ENCODE assay signal across 14 mouse cellular contexts in the genomic region with DNA sequence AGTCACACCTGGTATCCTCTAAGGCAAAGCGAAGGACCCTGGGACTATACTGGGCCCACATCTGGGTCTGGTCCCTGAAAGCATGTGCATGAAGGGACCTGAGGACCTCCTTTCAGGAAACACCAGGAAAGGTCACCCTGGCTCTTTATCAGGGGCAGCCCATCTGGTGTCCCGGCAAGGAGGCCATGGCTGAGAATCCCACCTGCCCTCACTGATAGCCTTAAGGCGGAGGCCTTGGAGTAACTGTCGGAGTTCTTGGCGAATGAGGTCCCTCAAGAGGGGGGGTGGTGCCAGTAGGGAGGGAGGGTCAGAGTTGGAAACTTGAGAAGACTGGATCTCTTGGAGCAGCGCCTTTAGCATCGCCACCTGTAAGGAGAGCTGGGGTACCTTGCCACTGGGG. TPM values are rescaled to one million over a fixed set of nuclear protein-coding genes. Genes with fewer than 3 reads are reported as not detected.
DNase-seq lines count a peak whose midpoint lies in the region; ATAC-seq and TF ChIP-seq lines count a peak whose summit lies in the region.
"Had no signal": no experiment of that assay in that cellular context is flagged by ENCODE, and none has a peak within 500 bp of the region (broad histone marks: within the 10 kb centered on the region; RNA-seq: fewer than 3 reads in every experiment).

No protein-coding gene starts in this region.

- DNase-seq in embryo, embryonic 9.5 days (ENCODE audit: extremely low spot score) = peak; percentile 11
- DNase-seq in embryo, embryonic 11 days = no peak
- DNase-seq in intestine, embryonic 14.5 days (ENCODE audit: low spot score) = no peak
- no peak for DNase-seq in stomach, postnatal 0 days (ENCODE audit: low spot score)
- DNase-seq in spleen, postnatal 10 days (ENCODE audit: low spot score in 2 of 2) = no peak
- DNase-seq: cerebellum, postnatal 14 days; gastrocnemius, postnatal 36 days; thymus, adult 18-20 months had no signal

- no peak for TF ChIP-seq EP300 in stomach, postnatal 0 days (optimal IDR thresholded peaks at IDR 0.05)

- no peaks in the 10 kb centered on the region for H3K27me3 ChIP-seq in intestine, embryonic 14.5 days (replicated peaks; ENCODE audit: control insufficient read depth, insufficient read depth, low read length)
- no peaks in the 10 kb centered on the region for H3K27me3 ChIP-seq in intestine, embryonic 16.5 days (replicated peaks; ENCODE audit: control insufficient read depth, insufficient read depth, low read length)
- no peaks in the 10 kb centered on the region for H3K27me3 ChIP-seq in stomach, embryonic 14.5 days (ENCODE audit: control insufficient read depth, insufficient read depth, low read length)
- no peaks in the 10 kb centered on the region for H3K27me3 ChIP-seq in stomach, postnatal 0 days (ENCODE audit: control insufficient read depth, insufficient read depth, low read length)
- 0 out of 2 replicates have a peak, but pooled peaks cover 5% of the 10 kb centered on the region for H3K27me3 ChIP-seq in stomach, embryonic 15.5 days (replicated peaks)

- WGBS in intestine, embryonic 14.5 days = 60% methylated on average over 7 of the region's 7 CpGs
- 71% methylated on average over 7 of the region's 7 CpGs for WGBS in intestine, embryonic 16.5 days
- 51% methylated on average over 7 of the region's 7 CpGs for WGBS in stomach, embryonic 14.5 days
- 57% methylated on average over 7 of the region's 7 CpGs for WGBS in stomach, postnatal 0 days
- WGBS in stomach, embryonic 15.5 days = 46% methylated on average over 7 of the region's 7 CpGs

- H3K36me3 ChIP-seq in intestine, embryonic 14.5 days (ENCODE audit: control insufficient read depth, insufficient read depth, low read length) = peaks cover 35% of the 10 kb centered on the region
- no peaks in the 10 kb centered on the region for H3K36me3 ChIP-seq in intestine, embryonic 16.5 days (ENCODE audit: control insufficient read depth, insufficient read depth, low read length)
- H3K36me3 ChIP-seq in stomach, embryonic 14.5 days (ENCODE audit: control insufficient read depth, insufficient read depth, low read length) = peaks cover 18% of the 10 kb centered on the region; the same call in 1 of the 2 replicates
- no peaks in the 10 kb centered on the region; the same call in 1 of the 2 replicates for H3K36me3 ChIP-seq in stomach, postnatal 0 days (ENCODE audit: control insufficient read depth, insufficient read depth, low read length)
- H3K36me3 ChIP-seq in stomach, embryonic 15.5 days = 0 out of 2 replicates have a peak, but pooled peaks cover 4% of the 10 kb centered on the region

- H3K4me1 ChIP-seq in intestine, embryonic 14.5 days (replicated peaks; ENCODE audit: control insufficient read depth, insufficient read depth, low read length) = peaks cover 8% of the 10 kb centered on the region
- peaks cover 10% of the 10 kb centered on the region for H3K4me1 ChIP-seq in intestine, embryonic 16.5 days (ENCODE audit: control insufficient read depth, insufficient read depth, low read length)
- H3K4me1 ChIP-seq in stomach, embryonic 14.5 days (ENCODE audit: control insufficient read depth, insufficient read depth, low read length) = peaks cover 9% of the 10 kb centered on the region; the same call in 1 of the 2 replicates
- H3K4me1 ChIP-seq in stomach, postnatal 0 days (replicated peaks; ENCODE audit: control insufficient read depth, insufficient read depth) = no peaks in the 10 kb centered on the region
- H3K4me1 ChIP-seq in stomach, embryonic 15.5 days = peaks cover 19% of the 10 kb centered on the region

- no peak overlapping the region for H3K4me3 ChIP-seq in intestine, embryonic 14.5 days (ENCODE audit: low read depth, low read length)
- no peak overlapping the region for H3K4me3 ChIP-seq in intestine, embryonic 16.5 days (ENCODE audit: low read length)
- H3K4me3 ChIP-seq in stomach, embryonic 14.5 days (ENCODE audit: low read depth, low read length) = no peak overlapping the region
- H3K4me3 ChIP-seq in stomach, postnatal 0 days (ENCODE audit: low read depth, low read length) = no peak overlapping the region
- H3K4me3 ChIP-seq in stomach, embryonic 15.5 days (replicated peaks) = no peak overlapping the region
- H3K4me3 ChIP-seq: hindbrain, embryonic 12.5 days had no signal

- H3K27ac ChIP-seq in intestine, embryonic 14.5 days (ENCODE audit: low read depth) = no peak overlapping the region
- no peak overlapping the region for H3K27ac ChIP-seq in intestine, embryonic 16.5 days (ENCODE audit: low read length)
- H3K27ac ChIP-seq in stomach, embryonic 14.5 days (ENCODE audit: low read length) = no peak overlapping the region
- no peak overlapping the region for H3K27ac ChIP-seq in stomach, postnatal 0 days (replicated peaks)
- no peak overlapping the region for H3K27ac ChIP-seq in stomach, embryonic 15.5 days
- H3K27ac ChIP-seq: limb, embryonic 15.5 days had no signal

- no peaks in the 10 kb centered on the region for H3K9me3 ChIP-seq in intestine, embryonic 14.5 days (ENCODE audit: control insufficient read depth, low read length)
- no peaks in the 10 kb centered on the region for H3K9me3 ChIP-seq in intestine, embryonic 16.5 days (ENCODE audit: control insufficient read depth, low read length)
- H3K9me3 ChIP-seq in stomach, embryonic 14.5 days (ENCODE audit: control insufficient read depth, low read depth, low read length) = no peaks in the 10 kb centered on the region
- H3K9me3 ChIP-seq in stomach, postnatal 0 days (ENCODE audit: control insufficient read depth, low read length) = no peaks in the 10 kb centered on the region
- no peaks in the 10 kb centered on the region for H3K9me3 ChIP-seq in stomach, embryonic 15.5 days
- H3K9me3 ChIP-seq: hindbrain, embryonic 12.5 days; limb, embryonic 15.5 days; megakaryocyte, embryonic 14.5 days had no signal

- peak; percentile 4; the same call in 1 of the 2 replicates for ATAC-seq in intestine, embryonic 14.5 days (replicated peaks; ENCODE audit: low FRiP score, low TSS enrichment, low read depth)
- ATAC-seq in intestine, embryonic 16.5 days = no peak
- peak; percentile 2; the same call in 1 of the 2 replicates for ATAC-seq in stomach, embryonic 14.5 days (ENCODE audit: insufficient number of reproducible peaks, insufficient read depth, low FRiP score, low read depth)
- no peak for ATAC-seq in stomach, postnatal 0 days (ENCODE audit: low FRiP score, low TSS enrichment)
- ATAC-seq in stomach, embryonic 15.5 days (ENCODE audit: insufficient read depth, low FRiP score, low read depth) = no peak

- no peak for TF ChIP-seq CTCF in stomach, postnatal 0 days (IDR thresholded peaks at IDR 0.05; ENCODE audit: low read depth)

- no peak overlapping the region for H3K4me2 ChIP-seq in intestine, embryonic 14.5 days (ENCODE audit: low read length)
- no peak overlapping the region for H3K4me2 ChIP-seq in intestine, embryonic 16.5 days (ENCODE audit: low read depth, low read length)
- H3K4me2 ChIP-seq in stomach, embryonic 14.5 days (replicated peaks; ENCODE audit: low read depth, low read length) = no peak overlapping the region
- no peak overlapping the region for H3K4me2 ChIP-seq in stomach, postnatal 0 days (replicated peaks; ENCODE audit: low read depth)
- peak overlapping the region; percentile 53; the same call in 1 of the 2 replicates for H3K4me2 ChIP-seq in stomach, embryonic 15.5 days

- H3K9ac ChIP-seq in intestine, embryonic 14.5 days (ENCODE audit: low read length) = no peak overlapping the region
- H3K9ac ChIP-seq in intestine, embryonic 16.5 days (ENCODE audit: low read depth, low read length) = no peak overlapping the region
- H3K9ac ChIP-seq in stomach, embryonic 14.5 days (replicated peaks; ENCODE audit: low read depth, low read length) = no peak overlapping the region
- no peak overlapping the region for H3K9ac ChIP-seq in stomach, postnatal 0 days (ENCODE audit: low read length)
- H3K9ac ChIP-seq in stomach, embryonic 15.5 days = no peak overlapping the region
- H3K9ac ChIP-seq: limb, embryonic 15.5 days had no signal

RNA-seq across cellular contexts. Expression of gene Ccdc24, which starts 0.6 kb away (rescaled TPM):
- 1.1 and 1.9 TPM in 2 replicates for polyA plus RNA-seq in intestine, embryonic 14.5 days (2014; fragmentation: Nextera tagmentation; extraction: Ambion mirVana)
- polyA plus RNA-seq in intestine, embryonic 16.5 days (2015; fragmentation: Nextera tagmentation; extraction: Ambion mirVana) = 0.66 and 0.86 TPM in 2 replicates
- 2.0 and 2.4 TPM in 2 replicates for polyA plus RNA-seq in stomach, embryonic 14.5 days (2014; fragmentation: Nextera tagmentation; extraction: Ambion mirVana)
- 0.33 and 0.41 TPM in 2 replicates for polyA plus RNA-seq in stomach, postnatal 0 days (2015; fragmentation: Nextera tagmentation; extraction: Ambion mirVana)
- 0.94 and 2.3 TPM in 2 replicates for polyA plus RNA-seq in stomach, embryonic 15.5 days (2015; fragmentation: Nextera tagmentation; extraction: Ambion mirVana)

RNA-seq across cellular contexts. Expression of gene B4galt2, which starts 11.5 kb away (rescaled TPM):
- polyA plus RNA-seq in intestine, embryonic 14.5 days (2014; fragmentation: Nextera tagmentation; extraction: Ambion mirVana) = 26.3 and 30.6 TPM in 2 replicates
- 10.5 and 11.1 TPM in 2 replicates for polyA plus RNA-seq in intestine, embryonic 16.5 days (2015; fragmentation: Nextera tagmentation; extraction: Ambion mirVana)
- 30.3 and 32.1 TPM in 2 replicates for polyA plus RNA-seq in stomach, embryonic 14.5 days (2014; fragmentation: Nextera tagmentation; extraction: Ambion mirVana)
- 11.9 and 12.1 TPM in 2 replicates for polyA plus RNA-seq in stomach, postnatal 0 days (2015; fragmentation: Nextera tagmentation; extraction: Ambion mirVana)
- polyA plus RNA-seq in stomach, embryonic 15.5 days (2015; fragmentation: Nextera tagmentation; extraction: Ambion mirVana) = 16.6 and 17.9 TPM in 2 replicates

RNA-seq across cellular contexts. Expression of gene Atp6v0b, which starts 15.3 kb away (rescaled TPM):
- polyA plus RNA-seq in intestine, embryonic 14.5 days (2014; fragmentation: Nextera tagmentation; extraction: Ambion mirVana) = 213 and 219 TPM in 2 replicates
- 345 and 371 TPM in 2 replicates for polyA plus RNA-seq in intestine, embryonic 16.5 days (2015; fragmentation: Nextera tagmentation; extraction: Ambion mirVana)
- 186 and 200 TPM in 2 replicates for polyA plus RNA-seq in stomach, embryonic 14.5 days (2014; fragmentation: Nextera tagmentation; extraction: Ambion mirVana)
- 242 and 249 TPM in 2 replicates for polyA plus RNA-seq in stomach, postnatal 0 days (2015; fragmentation: Nextera tagmentation; extraction: Ambion mirVana)
- 214 and 232 TPM in 2 replicates for polyA plus RNA-seq in stomach, embryonic 15.5 days (2015; fragmentation: Nextera tagmentation; extraction: Ambion mirVana)

RNA-seq across cellular contexts. Expression of gene Dph2, which starts 20.0 kb away (rescaled TPM):
- polyA plus RNA-seq in intestine, embryonic 14.5 days (2014; fragmentation: Nextera tagmentation; extraction: Ambion mirVana) = 20.0 and 23.1 TPM in 2 replicates
- polyA plus RNA-seq in intestine, embryonic 16.5 days (2015; fragmentation: Nextera tagmentation; extraction: Ambion mirVana) = 17.1 and 19.4 TPM in 2 replicates
- 19.2 and 19.9 TPM in 2 replicates for polyA plus RNA-seq in stomach, embryonic 14.5 days (2014; fragmentation: Nextera tagmentation; extraction: Ambion mirVana)
- polyA plus RNA-seq in stomach, postnatal 0 days (2015; fragmentation: Nextera tagmentation; extraction: Ambion mirVana) = 8.1 and 8.6 TPM in 2 replicates
- polyA plus RNA-seq in stomach, embryonic 15.5 days (2015; fragmentation: Nextera tagmentation; extraction: Ambion mirVana) = 16.6 and 16.7 TPM in 2 replicates

RNA-seq across cellular contexts. Expression of gene Slc6a9, which starts 37.5 kb away (rescaled TPM):
- polyA plus RNA-seq in intestine, embryonic 14.5 days (2014; fragmentation: Nextera tagmentation; extraction: Ambion mirVana) = 9.5 and 11.7 TPM in 2 replicates
- 10.1 and 10.8 TPM in 2 replicates for polyA plus RNA-seq in intestine, embryonic 16.5 days (2015; fragmentation: Nextera tagmentation; extraction: Ambion mirVana)
- polyA plus RNA-seq in stomach, embryonic 14.5 days (2014; fragmentation: Nextera tagmentation; extraction: Ambion mirVana) = 11.0 and 11.6 TPM in 2 replicates
- 20.6 and 25.2 TPM in 2 replicates for polyA plus RNA-seq in stomach, postnatal 0 days (2015; fragmentation: Nextera tagmentation; extraction: Ambion mirVana)
- polyA plus RNA-seq in stomach, embryonic 15.5 days (2015; fragmentation: Nextera tagmentation; extraction: Ambion mirVana) = 14.2 and 15.0 TPM in 2 replicates

Comparison
In these comparisons a context has a peak if more than half of its experiments do, and no peak if none do; other contexts are left out.
1. ATAC-seq: peak in intestine, embryonic 14.5 days (single experiment) and stomach, embryonic 14.5 days (single experiment); none in intestine, embryonic 16.5 days (single experiment), stomach, postnatal 0 days (single experiment) and stomach, embryonic 15.5 days (single experiment).